Mouse (Mus musculus): ENCODE results near the gene Gm29049.
"Not testable (repeated sequence)": the region's sequence is repeated elsewhere in the genome, so short reads cannot be mapped to it uniquely, and the experiment has no call there.

Gene Gm29049

GRCm38 (mm10) chrY:7997068-7997467 lies at the start of gene Gm29049:
Gene Gm29049, minus strand, starts transcription at chrY:7997168.
- in situ Hi-C loops (cut with MboI, MseI) = not testable (repeated sequence)

Data from regulatory T cell (primary cell).